Mouse (Mus musculus) intestine, postnatal 0 days (tissue): ENCODE results near the gene Prkcd. TPM values are rescaled to one million over a fixed set of nuclear protein-coding genes. Genes with fewer than 3 reads are reported as not detected.

Source experiments
- ATAC-seq: fragments of 200-750 bp; cut with Nextera tagmentation; 2 replicates; pipeline ENCODE4 v1.8.0; 2017; ENCODE audit warnings: mild to moderate bottlenecking, moderate TSS enrichment, moderate library complexity
- H3K27ac ChIP-seq: fragments of 300-500 bp; sonication (generic); 2 replicates; pipeline ENCODE4 v1.5.1; 2014; ENCODE audit warnings: mild to moderate bottlenecking, low read depth, low read length, moderate library complexity
- H3K27me3 ChIP-seq: fragments of 300-500 bp; sonication (generic); replicated peaks from 2 replicates; pipeline ENCODE4 v1.6.1; 2014; ENCODE audit warnings: low read length, mixed read lengths; ENCODE audit not compliant: control insufficient read depth, insufficient read depth
- H3K36me3 ChIP-seq: fragments of 300-500 bp; sonication (generic); 2 replicates; pipeline ENCODE4 v1.6.1; 2014; ENCODE audit warnings: mild to moderate bottlenecking, moderate library complexity; ENCODE audit not compliant: control insufficient read depth, insufficient read depth
- H3K4me1 ChIP-seq: fragments of 300-500 bp; sonication (generic); replicated peaks from 2 replicates; pipeline ENCODE4 v1.6.1; 2014; ENCODE audit warnings: antibody characterized with exemption, low read length, mixed read lengths; ENCODE audit not compliant: control insufficient read depth, insufficient read depth
- H3K4me2 ChIP-seq: fragments of 300-500 bp; sonication (generic); replicated peaks from 2 replicates; pipeline ENCODE4 v1.6.1; 2014; ENCODE audit warnings: low read depth, mild to moderate bottlenecking, moderate library complexity
- H3K4me3 ChIP-seq: fragments of 300-500 bp; sonication (generic); 2 replicates; pipeline ENCODE4 v1.5.1; 2014; ENCODE audit warnings: low read depth, low read length
- H3K9ac ChIP-seq: fragments of 300-500 bp; sonication (generic); 2 replicates; pipeline ENCODE4 v1.6.1; 2014; ENCODE audit warnings: mild to moderate bottlenecking, low read depth, low read length
- H3K9me3 ChIP-seq: fragments of 300-500 bp; sonication (generic); 2 replicates; pipeline ENCODE4 v1.6.1; 2016; ENCODE audit warnings: mixed run types; ENCODE audit not compliant: control insufficient read depth
- CTCF ChIP-seq: sonication (generic); IDR thresholded peaks from 2 replicates; pipeline ENCODE4 v1.5.1; 2016; ENCODE audit warnings: low read depth, mild to moderate bottlenecking, control low read depth, antibody characterized with exemption, moderate library complexity
- WGBS: fragments of 180-500 bp; shearing (Covaris S2); extraction: QIAGEN DNeasy Blood & Tissue Kit; methylation state at CpG from one replicate; pipeline ENCODE4 v1.1.7; 2014; 5-methylcytosine and 5-hydroxymethylcytosine counted together
- microRNA-seq: library from miRNA; unstranded; fragments of <30 nt; microRNA quantifications from one replicate; pipeline ENCODE4, GENCODE M21; 2016
- polyA plus RNA-seq: library from polyadenylated mRNA; unstranded; fragments of >200 nt; fragmentation: Nextera tagmentation; extraction: Ambion mirVana; gene quantifications from 2 replicates; pipeline ENCODE4 v1.2.1, GENCODE M21; 2015

Gene Prkcd
- polyA plus RNA-seq, 1 experiment from 2014 or later, result 54.7 TPM

- H3K4me2 ChIP-seq, result peak overlapping the region; percentile 92
- peak overlapping the region; percentile 83 for H3K9ac ChIP-seq
- H3K36me3 ChIP-seq, result 0 out of 2 replicates have a peak, but pooled peaks cover 10% of the 10 kb centered on the region
- ATAC-seq, result no peak
- H3K4me1 ChIP-seq, result peaks cover 13% of the 10 kb centered on the region; the same call in 1 of the 2 replicates
- 12% methylated on average over 8 of the region's 8 CpGs for WGBS
- peak overlapping the region; percentile 93; the same call in 1 of the 2 replicates for H3K27ac ChIP-seq
- TF ChIP-seq CTCF, result no peak
- H3K27me3 ChIP-seq, result no peaks in the 10 kb centered on the region
- no peaks in the 10 kb centered on the region for H3K9me3 ChIP-seq
- H3K4me3 ChIP-seq, result peak overlapping the region; percentile 69
Measured at GRCm38 (mm10) chr14:30550232-30551070, 75.6 kb downstream of the Prkcd start.

GRCm38 (mm10) chr14:30549777-30550149 is 76.2 kb downstream of the Prkcd start:
- Histone ChIP-seq H3K9me3 (no peaks in the 10 kb centered on the region), H3K4me2 (peak overlapping the region; percentile 92), H3K36me3 (0 out of 2 replicates have a peak, but pooled peaks cover 10% of the 10 kb centered on the region), H3K9ac (peak overlapping the region; percentile 83), H3K4me1 (peaks cover 13% of the 10 kb centered on the region; the same call in 1 of the 2 replicates), H3K27me3 (no peaks in the 10 kb centered on the region), H3K27ac (peak overlapping the region; percentile 93), H3K4me3 (peak overlapping the region; percentile 69)
- WGBS, result 0% methylated on average over 10 of the region's 10 CpGs
- ATAC-seq, result no peak
- no peak for TF ChIP-seq CTCF

GRCm38 (mm10) chr14:30548965-30549776 is 76.8 kb downstream of the Prkcd start:
- WGBS, result under 1% methylated on average over 61 of the region's 69 CpGs
- H3K27ac ChIP-seq, result peak overlapping the region; percentile 93
- no peaks in the 10 kb centered on the region for H3K9me3 ChIP-seq
- 0 out of 2 replicates have a peak, but pooled peaks cover 7% of the 10 kb centered on the region for H3K36me3 ChIP-seq
- peaks cover 13% of the 10 kb centered on the region; the same call in 1 of the 2 replicates for H3K4me1 ChIP-seq
- TF ChIP-seq CTCF, result no peak
- ATAC-seq, result peak; percentile 93
- peak overlapping the region; percentile 92 for H3K4me2 ChIP-seq
- peak overlapping the region; percentile 69 for H3K4me3 ChIP-seq
- peak overlapping the region; percentile 83 for H3K9ac ChIP-seq
- no peaks in the 10 kb centered on the region for H3K27me3 ChIP-seq

GRCm38 (mm10) chr14:30548131-30548720 is 77.8 kb downstream of the Prkcd start, which contains the start of gene Tkt:
TSS of gene Tkt (plus strand) at chr14:30548359.
- H3K27ac ChIP-seq, result peak within 1 kb of the TSS; percentile 93
- peaks cover 13% of the 10 kb centered on the region; the same call in 1 of the 2 replicates for H3K4me1 ChIP-seq
- ATAC-seq, result peak; percentile 15; the same call in 1 of the 2 replicates
- no peaks in the 10 kb centered on the region for H3K9me3 ChIP-seq
- TF ChIP-seq CTCF, result no peak
- peak within 1 kb of the TSS; percentile 83 for H3K9ac ChIP-seq
- peak within 1 kb of the TSS; percentile 69 for H3K4me3 ChIP-seq
- H3K4me2 ChIP-seq, result peak within 1 kb of the TSS; percentile 92
- WGBS, result 27% methylated on average over 8 of the region's 8 CpGs
- H3K27me3 ChIP-seq, result no peaks in the 10 kb centered on the region
- H3K36me3 ChIP-seq, result 0 out of 2 replicates have a peak, but pooled peaks cover 3% of the 10 kb centered on the region

Small RNA genes lying within 50 kb of the gene (microRNA-seq; reads per million reads assigned to microRNA genes)
- gene Mir3076, result 2.7 reads per million, percentile 2 among the genes with 10 or more reads in this experiment

Other genes with a start within 250 kb of the Prkcd start
- 5.6 and 6.4 TPM in 2 replicates for gene Dcp1a, start 146.7 kb downstream of the Prkcd start, polyA plus RNA-seq
- gene Cacna1d, start 134.8 kb downstream of the Prkcd start, polyA plus RNA-seq, result 1.5 and 1.7 TPM in 2 replicates
- 174 and 177 TPM in 2 replicates for gene Tkt, start 77.9 kb downstream of the Prkcd start, polyA plus RNA-seq
- gene Rft1, start 28.1 kb upstream of the Prkcd start, polyA plus RNA-seq, result 8.4 and 9.0 TPM in 2 replicates
- gene Sfmbt1, start 88.6 kb upstream of the Prkcd start, polyA plus RNA-seq, result 11.4 and 14.6 TPM in 2 replicates
- 17.5 and 18.0 TPM in 2 replicates for gene Tmem110, start 199.4 kb upstream of the Prkcd start, polyA plus RNA-seq